Mouse (Mus musculus): ENCODE measurements around the gene Atg9a.
A peak's percentile ranks its signal among the peaks of the same experiment; 100 is the strongest.

DNA sequence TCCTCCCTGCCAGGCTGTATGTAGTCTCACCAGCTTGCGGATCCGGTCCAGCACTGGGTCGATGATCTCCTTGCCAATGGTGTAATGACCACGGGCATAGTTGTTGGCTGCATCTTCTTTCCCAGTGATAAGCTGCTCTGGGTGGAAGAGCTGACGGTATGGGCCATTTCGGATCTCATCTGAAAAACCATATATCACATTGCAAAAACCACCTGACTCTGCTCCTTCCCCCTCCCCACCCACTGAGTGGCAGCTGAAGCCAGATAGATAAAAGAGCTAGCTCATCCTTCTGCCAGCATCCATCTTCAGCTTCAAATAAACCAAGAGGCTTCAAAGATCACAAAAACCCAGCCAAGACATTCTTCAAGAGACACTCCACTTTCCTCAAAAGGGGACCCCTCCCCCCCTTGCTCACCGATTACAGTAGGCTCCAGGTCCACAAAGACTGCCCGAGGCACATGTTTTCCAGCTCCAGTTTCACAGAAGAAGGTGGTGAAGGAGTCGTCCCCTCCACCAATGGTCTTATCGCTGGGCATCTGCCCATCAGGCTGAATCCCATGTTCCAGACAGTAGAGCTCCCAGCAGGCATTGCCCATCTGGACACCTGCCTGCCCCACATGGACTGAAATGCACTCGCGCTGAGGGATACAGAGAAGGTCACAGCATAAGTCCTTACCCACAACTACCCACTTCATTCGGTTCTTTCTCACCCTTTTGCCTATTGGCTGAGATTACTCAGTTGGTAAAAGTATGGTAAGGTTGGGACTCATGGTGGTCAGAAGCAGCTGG, 25.0 kb upstream of the Atg9a start:
- TF ChIP-seq POLR2A (IDR thresholded peaks at IDR 0.05; ENCODE audit: extremely low read depth, insufficient read depth, low read length): 0 out of 2 replicates have a peak, but pooled peaks have one; percentile 5
- no peak for TF ChIP-seq CTCF (IDR thresholded peaks at IDR 0.05; ENCODE audit: extremely low read depth, insufficient read depth, low read length)

Measured in cortical plate, adult 2 months (tissue).